In genomic region chr11:118355640-118356039, GRCm38 (mm10) we compare ENCODE assay signal across 8 mouse cellular contexts. TPM values are rescaled to one million over a fixed set of nuclear protein-coding genes. Genes with fewer than 3 reads are reported as not detected.
DNase-seq lines count a peak whose midpoint lies in the region; ATAC-seq and TF ChIP-seq lines count a peak whose summit lies in the region.

TSS of gene Timp2 (minus strand) at chr11:118355740.

- H3K9me3 ChIP-seq in midbrain, postnatal 0 days (ENCODE audit: low read length), result no peaks in the 10 kb centered on the region

- peak within 1 kb of the TSS; percentile 88 for H3K4me2 ChIP-seq in midbrain, postnatal 0 days (ENCODE audit: low read depth, low read length, poor library complexity, severe bottlenecking)

- WGBS in midbrain, postnatal 0 days, result 26% methylated on average over 6 of the region's 6 CpGs

- peaks cover 13% of the 10 kb centered on the region for H3K4me1 ChIP-seq in midbrain, postnatal 0 days (ENCODE audit: insufficient read depth, low read length)

- no peak for TF ChIP-seq CTCF in midbrain, postnatal 0 days (IDR thresholded peaks at IDR 0.05)

- peak within 1 kb of the TSS; percentile 90 for H3K9ac ChIP-seq in midbrain, postnatal 0 days (replicated peaks; ENCODE audit: low read length, poor library complexity, severe bottlenecking)

- DNase-seq in layer of hippocampus, adult 18-20 months (ENCODE audit: low spot score in 2 of 2), result no peak
- no peak for DNase-seq in layer of hippocampus, adult 9-10 months (ENCODE audit: low spot score)
- DNase-seq in adrenal gland, postnatal 4 days (ENCODE audit: low spot score in 2 of 2), result no peak
- DNase-seq in heart, adult 8-10 months (ENCODE audit: low spot score), result no peak
- no peak for DNase-seq in layer of hippocampus, postnatal 25 days (ENCODE audit: extremely low spot score in 1 of 2, low spot score in 1 of 2)
- DNase-seq in midbrain, postnatal 0 days (ENCODE audit: low spot score), result no peak
- DNase-seq in urinary bladder, postnatal 4 days (ENCODE audit: low spot score in 2 of 2), result no peak
- DNase-seq in cerebellum, postnatal 25 days, result no peak

- H3K4me3 ChIP-seq in midbrain, postnatal 0 days (ENCODE audit: low read depth, low read length), result peak within 1 kb of the TSS; percentile 87

- H3K27me3 ChIP-seq in midbrain, postnatal 0 days (ENCODE audit: insufficient read depth, low read length), result no peaks in the 10 kb centered on the region

- H3K27ac ChIP-seq in midbrain, postnatal 0 days (ENCODE audit: low read depth, low read length), result peak within 1 kb of the TSS; percentile 91

- ATAC-seq in midbrain, postnatal 0 days (ENCODE audit: low FRiP score), result no peak

- H3K36me3 ChIP-seq in midbrain, postnatal 0 days (ENCODE audit: insufficient read depth, low read length), result no peaks in the 10 kb centered on the region

RNA-seq across cellular contexts. Expression of gene Timp2, which starts in this region (rescaled TPM):
- total RNA-seq in layer of hippocampus, adult 18-20 months (2021), result 100 to 1,000 TPM; 201 to 256 TPM
- 100 to 1,000 TPM; 107 to 108 TPM for total RNA-seq in adrenal gland, postnatal 4 days (2021)
- 10 to 100 TPM; 73.9 to 99.6 (median 87.5) TPM for total RNA-seq in heart, adult 8-10 months (2022)
- total RNA-seq in layer of hippocampus, postnatal 25 days (2021), result 100 to 1,000 TPM; 183 to 222 TPM
- 212 and 217 TPM in 2 replicates for total RNA-seq in midbrain, postnatal 0 days (2014; rRNA removed)
- 129 and 140 TPM in 2 replicates for polyA plus RNA-seq in midbrain, postnatal 0 days (2015; fragmentation: Nextera tagmentation; extraction: Ambion mirVana)
